Mouse (Mus musculus) forebrain, embryonic 13.5 days (tissue): ENCODE measurements around the gene Cherp. TPM values are rescaled to one million over a fixed set of nuclear protein-coding genes. Genes with fewer than 3 reads are reported as not detected.

Source experiments
- ATAC-seq: fragments of 200-750 bp; cut with Nextera tagmentation; 2 replicates; pipeline ENCODE4 v1.8.0; 2017
- H3K27ac ChIP-seq: fragments of 300-500 bp; sonication (generic); 2 replicates; pipeline ENCODE4 v1.5.1; 2015; ENCODE audit warnings: inconsistent platforms, mild to moderate bottlenecking, moderate library complexity
- H3K27me3 ChIP-seq: fragments of 300-500 bp; sonication (generic); 2 replicates; pipeline ENCODE4 v1.6.1; 2015; ENCODE audit warnings: mild to moderate bottlenecking, inconsistent platforms
- H3K36me3 ChIP-seq: fragments of 300-500 bp; sonication (generic); 2 replicates; pipeline ENCODE4 v1.6.1; 2015; ENCODE audit warnings: mild to moderate bottlenecking, inconsistent platforms; ENCODE audit not compliant: poor library complexity, severe bottlenecking
- H3K4me1 ChIP-seq: fragments of 300-500 bp; sonication (generic); 2 replicates; pipeline ENCODE4 v1.6.1; 2015; ENCODE audit warnings: inconsistent platforms
- H3K4me2 ChIP-seq: fragments of 300-500 bp; sonication (generic); 2 replicates; pipeline ENCODE4 v1.6.1; 2015; ENCODE audit warnings: inconsistent platforms, mild to moderate bottlenecking, moderate library complexity
- H3K4me3 ChIP-seq: fragments of 300-500 bp; sonication (generic); 2 replicates; pipeline ENCODE4 v1.5.1; 2015; ENCODE audit warnings: mild to moderate bottlenecking, inconsistent platforms
- H3K9ac ChIP-seq: fragments of 300-500 bp; sonication (generic); 2 replicates; pipeline ENCODE4 v1.6.1; 2015; ENCODE audit warnings: mild to moderate bottlenecking, inconsistent platforms
- H3K9me3 ChIP-seq: fragments of 300-500 bp; sonication (generic); replicated peaks from 2 replicates; pipeline ENCODE4 v1.6.1; 2016; ENCODE audit warnings: inconsistent platforms
- WGBS: fragments of 180-500 bp; shearing (Covaris S2); methylation state at CpG from one replicate; pipeline ENCODE4 v1.1.7; 2015; 5-methylcytosine and 5-hydroxymethylcytosine counted together
- polyA plus RNA-seq: library from polyadenylated mRNA; unstranded; fragments of >200 nt; fragmentation: Nextera tagmentation; extraction: Ambion mirVana; gene quantifications from 2 replicates; pipeline ENCODE4 v1.2.1, GENCODE M21; 2015

The Cherp gene
- 48.4 and 55.7 TPM in 2 replicates for polyA plus RNA-seq

DNA sequence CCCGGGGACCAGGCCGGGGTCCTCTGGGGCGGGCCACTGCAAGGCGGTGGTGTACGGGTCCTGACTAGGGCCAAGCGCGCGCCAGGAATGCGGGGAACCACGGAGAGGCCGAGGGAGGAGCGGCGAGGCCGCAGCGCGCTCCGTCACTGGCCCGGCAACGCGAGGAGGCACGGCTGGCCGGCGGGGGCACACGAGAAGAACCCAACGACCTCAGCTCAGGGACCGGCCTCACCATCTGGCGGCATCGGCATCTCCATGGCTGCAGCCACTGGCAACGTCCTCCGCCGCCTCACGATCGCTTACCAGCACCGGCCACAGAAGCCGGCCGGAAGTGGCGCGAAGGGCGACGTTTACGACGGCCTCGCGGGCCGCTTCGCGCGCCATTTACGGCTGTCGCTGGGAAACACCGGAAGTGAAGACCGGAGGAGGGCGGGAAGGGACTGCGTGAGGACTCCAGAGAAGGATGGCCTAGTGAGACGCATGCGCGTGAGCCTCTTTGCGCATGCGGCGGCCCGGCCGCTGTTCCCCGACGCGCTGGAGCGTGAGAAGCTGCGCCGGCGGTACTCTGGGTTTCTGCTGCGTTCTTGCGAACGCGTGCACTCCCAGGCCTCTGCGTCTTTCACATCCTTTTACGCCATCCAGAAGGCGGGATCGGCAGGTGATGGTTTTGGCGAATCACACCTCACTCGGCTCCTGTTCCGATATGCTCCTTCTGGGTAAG, at the start of gene Cherp:
Gene Cherp, minus strand, starts transcription at position 401 of the 721 bp plus-strand sequence.
- Histone ChIP-seq H3K4me3 (peak within 1 kb of the TSS; percentile 90), H3K4me1 (peaks cover 18% of the 10 kb centered on the region), H3K36me3 (peaks cover 39% of the 10 kb centered on the region), H3K9ac (peak within 1 kb of the TSS; percentile 88), H3K4me2 (peak within 1 kb of the TSS; percentile 94), H3K27me3 (no peaks in the 10 kb centered on the region), H3K27ac (peak within 1 kb of the TSS; percentile 84), H3K9me3 (no peaks in the 10 kb centered on the region)
- WGBS = under 1% methylated on average over 80 of the region's 80 CpGs
- ATAC-seq = peak; percentile 97

DNA sequence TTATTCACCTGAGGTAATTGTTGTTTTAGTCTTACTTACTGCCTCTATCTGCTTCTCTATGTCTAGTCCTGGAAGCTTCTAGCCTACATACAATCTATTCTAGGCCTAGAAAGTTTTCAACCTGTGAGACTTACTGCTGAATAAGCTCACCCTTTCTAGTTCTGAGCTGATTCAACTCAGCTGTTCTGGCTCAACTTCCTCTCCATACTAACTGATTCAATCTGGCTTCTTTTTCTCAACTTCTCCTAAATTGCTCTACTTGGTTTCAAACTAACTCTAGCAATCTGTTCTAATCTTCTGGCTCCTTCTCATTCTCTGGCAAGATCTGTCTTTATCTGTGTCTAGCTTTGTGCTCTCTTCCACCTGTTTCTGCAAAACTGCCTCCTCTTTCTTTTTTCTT, 46.9 kb upstream of the Cherp start:
- no peak for ATAC-seq
- peaks cover 6% of the 10 kb centered on the region for H3K36me3 ChIP-seq
- no peaks in the 10 kb centered on the region for H3K27me3 ChIP-seq
- no peak overlapping the region for H3K9ac ChIP-seq
- H3K4me2 ChIP-seq = no peak overlapping the region
- H3K4me3 ChIP-seq = no peak overlapping the region
- H3K27ac ChIP-seq = no peak overlapping the region
- H3K4me1 ChIP-seq = no peaks in the 10 kb centered on the region
- no peaks in the 10 kb centered on the region for H3K9me3 ChIP-seq

DNA sequence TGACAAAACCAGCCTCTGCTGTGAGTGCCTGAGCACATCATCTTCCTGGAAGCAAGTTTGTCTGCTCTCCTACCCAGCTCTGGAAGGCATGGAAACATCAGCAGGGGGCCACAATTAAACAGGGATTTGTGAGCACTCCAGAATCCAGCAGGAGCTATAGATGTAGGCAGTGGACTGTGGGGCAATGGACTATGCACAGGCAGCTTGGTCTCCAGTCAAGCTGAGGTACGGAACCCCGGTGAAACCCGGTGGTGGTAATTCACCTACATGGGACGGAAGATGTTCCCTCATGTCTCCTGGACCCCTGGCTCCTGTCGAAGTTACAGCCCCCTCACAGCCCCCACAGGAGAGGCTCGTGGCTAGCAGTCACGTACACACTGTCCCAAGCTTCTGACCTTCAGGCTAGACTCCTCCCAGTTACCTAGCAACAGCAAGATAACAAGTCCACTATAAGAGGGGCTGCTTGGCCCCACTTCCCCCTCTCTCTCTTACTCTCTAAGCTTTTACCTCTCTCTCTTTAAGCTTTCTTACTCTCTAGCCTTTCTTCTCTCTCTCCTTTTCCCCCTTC, 42.5 kb upstream of the Cherp start:
- no peak overlapping the region for H3K4me2 ChIP-seq
- no peak overlapping the region for H3K4me3 ChIP-seq
- WGBS = 64% methylated on average over 7 of the region's 7 CpGs
- ATAC-seq = no peak
- no peaks in the 10 kb centered on the region for H3K4me1 ChIP-seq
- no peak overlapping the region for H3K27ac ChIP-seq
- H3K9ac ChIP-seq = no peak overlapping the region
- peaks cover 6% of the 10 kb centered on the region for H3K36me3 ChIP-seq
- no peaks in the 10 kb centered on the region for H3K27me3 ChIP-seq
- H3K9me3 ChIP-seq = no peaks in the 10 kb centered on the region

DNA sequence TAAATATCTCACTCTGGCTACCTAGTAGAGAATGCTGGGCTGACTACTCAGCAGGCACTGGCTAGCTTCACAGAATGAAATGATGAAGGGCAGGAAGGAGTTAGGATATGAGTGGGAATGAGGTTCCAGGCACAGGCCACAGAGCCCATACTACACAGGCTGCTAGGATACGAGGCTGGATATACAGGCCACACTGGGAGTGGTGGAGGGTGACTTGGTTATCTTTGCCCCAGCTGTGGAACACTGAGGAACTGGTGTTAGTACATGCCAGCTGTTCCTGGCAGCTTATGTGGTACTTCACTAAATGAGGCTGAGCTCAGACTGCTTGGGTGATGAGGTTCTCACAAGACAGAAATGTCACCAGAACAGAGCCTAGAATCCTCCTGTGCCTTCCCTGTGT, 38.1 kb upstream of the Cherp start:
- no peak for ATAC-seq
- Histone ChIP-seq H3K27me3 (no peaks in the 10 kb centered on the region), H3K27ac (no peak overlapping the region), H3K9ac (no peak overlapping the region), H3K4me1 (no peaks in the 10 kb centered on the region), H3K4me2 (no peak overlapping the region), H3K4me3 (no peak overlapping the region), H3K36me3 (peaks cover 6% of the 10 kb centered on the region; the same call in 1 of the 2 replicates), H3K9me3 (no peaks in the 10 kb centered on the region)
- WGBS = 96% methylated on average over 1 of the region's 1 CpGs

DNA sequence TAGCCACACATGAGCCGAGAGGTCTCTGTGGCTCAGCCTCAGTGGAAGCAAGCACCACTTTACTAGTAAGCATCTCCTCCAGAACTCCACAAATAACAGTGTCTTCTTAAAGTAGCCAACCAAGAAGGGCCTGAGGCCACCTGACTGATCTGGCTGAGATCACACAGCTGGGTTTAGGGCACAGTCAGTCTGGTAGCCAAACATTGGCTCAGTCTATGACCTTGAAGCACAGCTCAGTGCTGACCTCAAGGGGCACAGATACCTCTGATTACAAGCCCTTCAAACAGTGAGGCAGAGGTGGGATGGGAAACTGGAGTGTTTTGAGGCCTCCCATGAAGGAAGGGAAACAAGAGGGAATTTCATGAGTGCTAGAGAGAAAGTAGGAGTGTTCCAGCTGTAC, 37.6 kb upstream of the Cherp start:
- no peak overlapping the region for H3K4me3 ChIP-seq
- no peak overlapping the region for H3K9ac ChIP-seq
- H3K4me1 ChIP-seq = no peaks in the 10 kb centered on the region
- H3K27ac ChIP-seq = no peak overlapping the region
- ATAC-seq = no peak
- H3K9me3 ChIP-seq = no peaks in the 10 kb centered on the region
- no peaks in the 10 kb centered on the region for H3K27me3 ChIP-seq
- no peak overlapping the region for H3K4me2 ChIP-seq
- peaks cover 6% of the 10 kb centered on the region; the same call in 1 of the 2 replicates for H3K36me3 ChIP-seq
- WGBS = 89% methylated on average over 1 of the region's 1 CpGs

DNA sequence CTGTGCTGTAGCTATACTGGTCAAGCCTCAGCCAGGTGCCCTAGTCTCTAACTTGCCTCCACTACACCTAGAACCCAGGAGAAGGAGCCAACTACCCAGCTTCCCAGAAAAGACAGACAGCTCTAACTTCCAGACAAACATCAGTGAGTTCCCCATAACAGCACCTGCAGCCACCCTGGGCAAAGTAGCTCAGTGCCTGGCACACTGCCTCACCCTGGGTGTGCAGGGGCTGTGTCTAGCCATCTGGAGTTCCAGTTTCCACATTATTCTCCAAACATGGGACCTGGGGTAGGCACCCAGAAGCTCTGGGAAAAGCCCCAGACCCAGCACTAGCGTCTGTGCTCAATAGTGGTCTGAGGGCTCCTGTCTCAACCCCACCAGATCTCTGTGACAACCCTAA, 32.5 kb upstream of the Cherp start:
- no peaks in the 10 kb centered on the region for H3K27me3 ChIP-seq
- no peak overlapping the region for H3K9ac ChIP-seq
- no peak overlapping the region for H3K27ac ChIP-seq
- no peaks in the 10 kb centered on the region for H3K9me3 ChIP-seq
- H3K36me3 ChIP-seq = peaks cover 4% of the 10 kb centered on the region
- ATAC-seq = no peak
- no peak overlapping the region for H3K4me3 ChIP-seq
- WGBS = 72% methylated on average over 1 of the region's 1 CpGs
- H3K4me2 ChIP-seq = no peak overlapping the region
- peaks cover 25% of the 10 kb centered on the region for H3K4me1 ChIP-seq

DNA sequence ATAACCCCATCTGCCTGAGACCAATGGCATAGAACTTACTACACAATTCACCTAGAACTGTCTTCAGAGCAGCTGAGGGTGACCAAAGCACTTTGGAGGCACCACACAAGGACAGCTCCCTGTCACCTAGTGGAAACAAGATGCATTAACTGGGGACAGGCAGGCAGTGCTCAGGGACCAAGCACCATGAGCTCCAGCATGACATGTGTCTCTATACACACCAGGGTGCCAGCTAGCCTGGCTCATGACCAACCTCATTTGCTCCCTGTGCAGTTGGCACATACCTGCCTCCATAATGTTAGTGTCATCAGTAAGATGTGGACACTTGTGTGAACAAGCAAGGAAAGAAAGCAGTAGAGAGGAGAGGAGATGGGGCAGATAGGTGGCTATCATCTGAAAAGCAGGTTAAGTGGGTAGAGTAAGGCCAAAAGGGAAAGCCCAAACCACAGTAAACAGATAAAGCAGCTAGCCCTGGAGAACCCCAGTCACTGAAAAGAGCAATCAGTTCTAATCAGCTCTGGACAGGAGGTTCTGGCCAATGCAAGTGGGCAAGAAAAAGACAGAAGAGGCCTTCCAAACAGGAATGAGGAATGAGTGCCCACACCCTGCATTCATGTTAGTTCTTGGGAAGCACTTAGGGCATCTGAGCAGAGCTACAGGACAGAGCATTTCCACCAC, 29.8 kb upstream of the Cherp start:
- ATAC-seq = no peak

DNA sequence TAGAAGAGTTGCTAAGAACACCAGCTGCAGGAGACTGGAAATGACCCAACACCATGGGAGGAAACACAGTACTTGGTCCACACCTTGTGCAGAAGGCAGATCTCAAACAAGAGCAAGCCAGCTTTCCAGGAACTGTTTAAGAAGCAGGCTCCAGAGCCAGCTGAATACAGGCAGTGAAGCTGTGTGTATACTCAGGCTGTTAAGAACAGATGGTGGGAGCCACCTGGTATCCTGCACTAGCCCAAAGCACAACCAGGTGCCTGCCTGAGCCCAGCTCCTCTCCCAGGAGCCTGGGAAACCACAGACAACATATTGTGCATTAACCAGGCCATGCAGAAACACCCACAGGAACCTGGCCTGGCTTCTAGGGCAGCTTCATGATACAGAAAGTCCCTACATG, 29.1 kb upstream of the Cherp start:
- no peak overlapping the region for H3K4me2 ChIP-seq
- no peaks in the 10 kb centered on the region for H3K9me3 ChIP-seq
- 0 out of 2 replicates have a peak overlapping the region, but pooled peaks have one; percentile 26 for H3K9ac ChIP-seq
- H3K27ac ChIP-seq = no peak overlapping the region; the same call in 1 of the 2 replicates
- no peak overlapping the region for H3K4me3 ChIP-seq
- peak; percentile 77 for ATAC-seq
- peaks cover 26% of the 10 kb centered on the region for H3K4me1 ChIP-seq
- H3K27me3 ChIP-seq = no peaks in the 10 kb centered on the region
- peaks cover 6% of the 10 kb centered on the region for H3K36me3 ChIP-seq

More for the DNA sequence above, 29.8 kb upstream of the Cherp start:
- Histone ChIP-seq H3K27me3 (no peaks in the 10 kb centered on the region), H3K9me3 (no peaks in the 10 kb centered on the region), H3K4me1 (peaks cover 26% of the 10 kb centered on the region), H3K4me2 (no peak overlapping the region), H3K9ac (no peak overlapping the region), H3K27ac (no peak overlapping the region; the same call in 1 of the 2 replicates), H3K4me3 (no peak overlapping the region), H3K36me3 (peaks cover 6% of the 10 kb centered on the region)

DNA sequence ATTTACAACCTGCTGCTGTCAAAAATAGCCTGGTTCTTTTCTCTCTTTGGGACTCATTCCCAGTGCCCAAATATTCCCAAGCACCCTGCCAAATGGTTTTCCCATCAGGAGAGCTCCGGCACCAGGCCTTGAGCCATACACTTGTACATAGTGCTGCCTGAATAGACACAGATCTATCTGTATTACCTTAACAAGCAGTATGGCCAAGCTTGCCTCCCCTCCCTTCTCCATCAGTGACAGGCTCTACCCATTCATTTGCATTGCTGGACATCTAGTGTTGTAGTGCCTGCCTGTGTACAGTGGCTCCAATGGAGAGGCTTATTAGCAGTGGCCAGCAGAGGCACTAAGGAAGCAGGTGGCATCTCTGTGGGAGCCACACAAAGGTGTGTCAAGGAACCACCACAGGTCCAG, 25.5 kb upstream of the Cherp start:
- H3K36me3 ChIP-seq = peaks cover 24% of the 10 kb centered on the region
- H3K27ac ChIP-seq = no peak overlapping the region
- peaks cover 26% of the 10 kb centered on the region for H3K4me1 ChIP-seq
- H3K4me2 ChIP-seq = no peak overlapping the region
- H3K27me3 ChIP-seq = no peaks in the 10 kb centered on the region
- ATAC-seq = no peak
- H3K9me3 ChIP-seq = no peaks in the 10 kb centered on the region
- WGBS = 95% methylated on average over 1 of the region's 1 CpGs
- no peak overlapping the region for H3K4me3 ChIP-seq
- no peak overlapping the region for H3K9ac ChIP-seq

DNA sequence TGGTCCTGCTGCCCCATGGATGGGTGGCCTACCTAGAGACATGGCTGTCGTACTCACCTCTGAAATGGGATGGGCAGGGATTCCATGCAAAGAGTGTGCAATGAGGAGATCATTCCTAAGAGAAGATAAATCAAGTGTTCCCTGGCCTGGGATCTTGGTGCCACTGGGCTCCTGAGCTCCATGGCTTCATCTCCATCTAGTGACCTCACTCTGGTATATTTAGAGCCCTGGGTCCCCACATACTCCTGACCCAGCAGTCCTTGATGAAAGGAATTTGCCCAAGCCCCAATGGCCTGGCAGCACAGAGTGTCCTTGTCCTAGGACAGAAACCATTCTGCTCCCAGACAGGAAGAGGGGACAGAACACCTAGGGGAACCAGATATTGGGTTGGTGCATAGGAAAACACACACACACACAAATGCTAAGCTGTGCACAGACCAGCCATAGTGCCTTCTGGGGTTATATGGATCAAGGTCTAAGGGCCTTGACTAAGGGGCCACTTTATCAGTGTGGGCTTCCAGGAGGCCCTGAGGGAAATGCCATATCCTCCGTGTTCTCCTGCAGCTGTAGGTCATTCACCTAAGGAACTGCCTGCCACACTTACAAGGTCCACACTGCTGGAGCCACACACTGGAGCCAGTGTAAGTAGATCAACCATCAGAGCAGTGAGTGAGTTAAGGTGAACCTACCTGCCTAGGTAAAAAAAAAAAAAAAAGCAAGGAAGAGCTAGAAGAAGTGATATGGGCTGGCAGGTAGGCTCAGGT, 24.7 kb upstream of the Cherp start:
- Histone ChIP-seq H3K36me3 (peaks cover 32% of the 10 kb centered on the region), H3K27ac (no peak overlapping the region), H3K27me3 (no peaks in the 10 kb centered on the region), H3K9ac (no peak overlapping the region), H3K4me3 (no peak overlapping the region), H3K4me2 (no peak overlapping the region), H3K4me1 (peaks cover 29% of the 10 kb centered on the region), H3K9me3 (no peaks in the 10 kb centered on the region)
- 95% methylated on average over 2 of the region's 2 CpGs for WGBS
- no peak for ATAC-seq

DNA sequence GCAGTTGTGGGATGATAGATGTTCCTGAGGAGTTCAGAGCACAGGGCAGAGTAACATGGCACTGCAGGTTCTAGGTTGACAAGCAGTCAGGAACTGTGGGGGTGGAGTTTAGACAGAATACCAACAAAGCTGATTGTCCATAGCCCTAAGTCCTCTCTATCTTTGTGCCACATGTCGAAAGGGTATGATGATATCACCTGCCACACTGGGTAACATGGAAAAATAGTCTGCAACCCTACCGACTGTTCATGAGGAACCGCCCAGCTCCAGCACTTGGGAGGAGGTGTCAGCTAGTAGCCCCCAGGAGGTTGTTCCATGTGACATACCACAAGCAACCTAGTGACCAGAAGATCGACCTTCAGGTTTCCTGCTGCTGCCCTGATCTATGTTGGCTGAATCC, 23.5 kb upstream of the Cherp start:
- no peak for ATAC-seq
- H3K9ac ChIP-seq = no peak overlapping the region
- H3K4me2 ChIP-seq = no peak overlapping the region
- H3K4me3 ChIP-seq = no peak overlapping the region
- peaks cover 37% of the 10 kb centered on the region for H3K36me3 ChIP-seq
- no peaks in the 10 kb centered on the region for H3K27me3 ChIP-seq
- whole genome bisulfite sequencing = 94% methylated on average over 4 of the region's 4 CpGs
- H3K9me3 ChIP-seq = no peaks in the 10 kb centered on the region
- no peak overlapping the region for H3K27ac ChIP-seq
- peaks cover 29% of the 10 kb centered on the region for H3K4me1 ChIP-seq

DNA sequence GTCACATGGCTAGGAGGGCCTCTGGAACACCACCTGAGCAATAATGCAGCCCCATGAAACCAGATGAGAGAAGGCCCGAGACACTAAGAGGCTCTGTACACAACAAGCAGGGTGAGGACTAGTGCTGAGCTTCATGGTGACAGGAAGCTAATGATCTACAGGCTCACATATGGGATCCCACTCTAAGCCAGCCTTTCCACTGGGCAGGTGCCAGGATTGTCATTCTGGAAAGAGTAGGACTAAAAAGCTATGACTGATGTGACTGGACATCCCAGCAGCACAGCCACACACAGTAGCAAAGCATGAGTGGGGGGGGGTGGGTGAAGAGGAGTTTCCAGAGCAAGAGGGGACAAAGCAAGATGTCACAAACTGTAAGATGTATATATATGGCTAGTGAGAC, 22.9 kb upstream of the Cherp start:
- Histone ChIP-seq H3K27ac (no peak overlapping the region), H3K27me3 (no peaks in the 10 kb centered on the region), H3K4me3 (no peak overlapping the region), H3K4me2 (no peak overlapping the region), H3K9me3 (no peaks in the 10 kb centered on the region), H3K36me3 (peaks cover 37% of the 10 kb centered on the region), H3K9ac (no peak overlapping the region), H3K4me1 (peaks cover 28% of the 10 kb centered on the region)
- no peak for ATAC-seq
- 94% methylated on average over 1 of the region's 1 CpGs for WGBS
